Mouse (Mus musculus) heart, adult 2 months (tissue): Measurements from ENCODE around the gene Cmtm3.
"Not testable (repeated sequence)": the region's sequence is repeated elsewhere in the genome, so short reads cannot be mapped to it uniquely, and the experiment has no call there.

Experiments
- CTCF ChIP-seq: fragments of 200-600 bp; IDR thresholded peaks from 2 replicates; pipeline ENCODE4 v1.8.1; 2022; ENCODE audit warnings: antibody characterized with exemption, mild to moderate bottlenecking, moderate library complexity
- POLR2A ChIP-seq: fragments of 200-500 bp; IDR thresholded peaks from 2 replicates; pipeline ENCODE4 v1.6.1; 2011; ENCODE audit warnings: mild to moderate bottlenecking, low read depth, low read length, control low read depth; ENCODE audit not compliant: insufficient read depth

GRCm38 (mm10) chr8:104293081-104293480 lies 46.1 kb upstream of the Cmtm3 start, which contains the start of gene Cmtm2a:
- not testable (repeated sequence) for TF ChIP-seq POLR2A, CTCF
